Mouse (Mus musculus) layer of hippocampus, adult 9-11 months (tissue): ENCODE data around the gene She.
A peak's percentile ranks its signal among the peaks of the same experiment; 100 is the strongest.
"Not testable (repeated sequence)": the region's sequence is repeated elsewhere in the genome, so short reads cannot be mapped to it uniquely, and the experiment has no call there.

Source experiments
- DNase-seq: peaks from one replicate; pipeline ENCODE4 v3.0.0; 2022

She gene

GRCm38 (mm10) chr3:89830815-89831591 is at the start of gene She:
Gene She, plus strand, starts transcription at chr3:89831370.
- no peak for DNase-seq

GRCm38 (mm10) chr3:89781640-89782039 is 49.5 kb upstream of the She start:
- DNase-seq = no peak

- DNase-seq = peak; percentile 53
Observed at GRCm38 (mm10) chr3:89784991-89785753, 46.0 kb upstream of the She start.

- no peak for DNase-seq
Observed at GRCm38 (mm10) chr3:89786275-89786674, 44.9 kb upstream of the She start.

GRCm38 (mm10) chr3:89788680-89789352 is 42.4 kb upstream of the She start:
- no peak for DNase-seq

DNA sequence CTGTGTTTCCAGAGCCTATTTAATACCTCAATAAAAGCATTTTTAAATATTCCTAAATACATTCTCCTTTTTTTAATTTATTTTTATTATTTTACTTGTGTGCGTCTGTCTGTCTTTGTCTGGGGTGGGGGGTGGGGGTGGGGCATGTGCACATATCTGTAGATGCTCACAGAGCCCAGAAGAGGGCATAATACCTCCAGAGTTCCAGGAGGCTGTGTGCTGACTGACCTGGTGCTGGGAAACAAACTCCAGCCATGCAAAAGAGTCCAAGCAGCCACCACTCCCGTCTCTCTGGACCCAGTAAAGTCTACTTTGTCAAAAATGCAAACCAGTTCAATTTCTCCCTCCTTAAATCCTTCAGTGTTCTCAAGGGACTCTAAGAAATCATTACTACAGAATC is 36.6 kb upstream of the She start:
- DNase-seq = no peak

DNA sequence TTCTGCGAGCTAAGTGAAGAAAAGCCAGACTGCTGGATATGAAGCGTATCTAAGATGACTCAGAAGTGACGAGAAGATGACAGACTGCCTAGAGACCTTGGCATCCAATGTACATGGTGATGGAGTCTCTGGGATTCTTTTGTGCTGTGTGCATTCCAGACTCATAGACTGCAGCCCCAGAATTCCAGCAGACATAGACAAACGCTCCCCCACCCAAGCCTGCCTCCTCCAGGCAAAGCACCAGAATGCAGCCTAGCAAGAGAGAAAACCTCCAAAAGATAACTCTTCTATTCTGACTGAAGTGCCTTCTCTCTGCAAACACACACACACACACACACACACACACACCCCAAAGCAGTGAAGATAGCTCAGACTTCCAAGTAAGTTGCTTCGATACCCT is 35.4 kb upstream of the She start:
- no peak for DNase-seq

DNA sequence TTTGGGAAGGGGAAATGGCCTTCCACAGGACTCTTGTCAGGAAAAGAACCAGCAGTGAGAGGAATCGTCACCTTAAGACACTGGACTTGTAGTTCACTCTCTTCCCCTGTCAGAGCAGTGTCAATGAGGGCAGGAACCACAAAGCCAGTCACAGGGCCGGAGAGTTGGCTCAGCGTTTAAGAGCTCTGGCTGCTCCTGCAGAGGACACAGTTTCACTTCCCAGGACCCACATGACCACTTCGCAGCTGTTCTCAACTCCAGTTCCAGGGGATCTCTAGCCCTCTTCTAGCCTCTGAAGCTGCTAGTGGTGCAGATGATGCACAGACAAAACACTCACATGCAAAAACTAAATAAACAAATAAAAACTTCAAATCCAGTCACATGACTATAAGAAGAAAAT is 34.8 kb upstream of the She start:
- DNase-seq = peak; percentile 63

DNA sequence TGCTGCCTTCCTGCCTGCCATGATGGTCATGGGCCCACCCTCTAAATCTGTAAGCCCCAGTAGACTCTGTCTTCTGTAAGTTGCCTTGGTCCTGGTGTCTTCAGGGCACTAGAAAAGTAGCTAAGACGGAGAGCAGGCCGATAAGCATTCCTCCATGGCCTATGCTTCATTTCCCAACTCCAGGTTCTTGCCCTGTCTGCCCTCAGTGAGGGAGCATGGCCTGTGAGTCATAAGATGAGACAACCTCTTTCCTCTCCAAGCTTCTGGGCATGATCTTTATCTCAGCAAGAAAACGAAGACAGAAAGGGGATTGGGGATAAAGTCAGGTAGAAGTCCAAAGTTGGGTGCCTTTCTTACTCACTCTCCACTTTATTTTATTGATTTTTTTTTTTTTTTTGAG is 32.7 kb upstream of the She start:
- no peak for DNase-seq

GRCm38 (mm10) chr3:89799476-89799875 is 31.7 kb upstream of the She start:
- DNase-seq = no peak

- not testable (repeated sequence) for DNase-seq
Observed at GRCm38 (mm10) chr3:89800078-89800477, 31.1 kb upstream of the She start.

DNA sequence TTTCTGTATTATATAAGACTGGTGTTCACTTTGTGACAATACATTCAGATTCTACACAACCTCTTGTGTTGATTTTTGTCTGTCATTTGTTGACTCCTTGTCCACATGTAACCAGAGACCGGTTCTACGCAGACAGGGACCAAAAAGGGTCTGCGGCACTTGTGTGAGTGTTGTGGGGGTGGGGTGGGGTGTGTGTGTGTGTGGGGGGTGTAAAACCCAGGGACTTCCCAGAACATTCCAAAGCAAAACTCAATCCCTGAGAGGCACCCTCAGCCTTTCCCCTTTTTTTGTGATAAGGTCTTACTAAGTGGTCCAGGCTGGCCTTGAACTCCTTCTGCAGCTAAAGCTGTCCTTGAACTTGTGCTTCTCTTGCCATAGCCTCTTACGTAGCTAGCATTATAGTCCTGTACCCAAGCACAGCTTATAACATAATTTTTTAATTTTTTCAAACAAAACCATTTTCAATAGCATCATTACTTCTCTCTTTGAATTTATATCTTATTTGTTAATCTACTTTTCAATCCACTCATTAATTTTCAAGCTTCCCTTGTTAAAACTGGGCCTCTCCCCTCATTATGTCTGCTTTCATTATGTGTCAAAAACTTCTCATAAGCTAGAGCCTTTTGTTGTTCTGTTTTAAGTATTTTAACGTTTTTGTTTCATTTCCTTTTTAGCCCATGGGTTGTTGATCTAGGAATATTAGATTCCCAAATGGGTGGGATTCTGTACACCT is 30.2 kb upstream of the She start:
- no peak for DNase-seq

GRCm38 (mm10) chr3:89801507-89801847 is 29.7 kb upstream of the She start:
- no peak for DNase-seq

- no peak for DNase-seq
Observed at GRCm38 (mm10) chr3:89802876-89803275, 28.3 kb upstream of the She start.

DNA sequence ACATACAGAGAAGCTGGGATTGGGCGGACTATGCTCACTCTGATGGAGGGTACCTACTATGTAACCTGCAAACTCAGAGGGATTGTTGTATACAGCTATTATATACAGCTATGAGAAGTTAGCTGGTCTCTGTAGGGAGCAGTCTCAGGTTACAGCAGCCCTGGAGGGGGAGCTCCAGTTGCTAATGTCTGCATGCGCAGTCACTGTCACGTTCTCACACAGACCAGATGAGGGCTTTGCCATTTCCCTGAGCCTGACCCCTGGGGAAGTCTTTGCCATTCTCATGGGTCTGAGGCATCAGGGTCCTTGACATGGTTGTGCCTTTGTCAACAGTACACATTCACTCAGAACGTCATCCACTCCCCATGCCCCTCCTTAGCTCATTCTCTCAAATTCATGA is 26.0 kb upstream of the She start:
- no peak for DNase-seq

GRCm38 (mm10) chr3:89806751-89807150 is 24.4 kb upstream of the She start:
- DNase-seq = no peak

DNA sequence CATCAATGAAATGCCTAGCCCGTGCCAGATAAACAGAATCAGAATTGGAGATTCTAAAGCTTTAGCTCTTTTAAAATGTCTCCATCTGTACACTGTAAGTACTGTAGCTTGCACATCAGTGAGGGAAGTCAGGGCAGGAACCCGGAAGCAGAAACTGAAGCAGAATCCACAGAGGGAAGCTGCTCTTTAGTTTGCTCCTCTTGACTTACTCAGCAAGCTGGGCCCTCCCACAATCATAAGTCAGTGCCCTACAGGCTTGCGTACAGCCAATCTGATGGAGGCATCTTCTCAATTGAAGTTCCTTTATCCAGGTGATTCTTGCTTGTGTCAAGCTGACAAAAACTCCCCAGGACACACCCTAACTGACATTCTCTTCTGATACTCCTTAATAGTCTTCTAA is 24.0 kb upstream of the She start:
- DNase-seq = no peak

DNA sequence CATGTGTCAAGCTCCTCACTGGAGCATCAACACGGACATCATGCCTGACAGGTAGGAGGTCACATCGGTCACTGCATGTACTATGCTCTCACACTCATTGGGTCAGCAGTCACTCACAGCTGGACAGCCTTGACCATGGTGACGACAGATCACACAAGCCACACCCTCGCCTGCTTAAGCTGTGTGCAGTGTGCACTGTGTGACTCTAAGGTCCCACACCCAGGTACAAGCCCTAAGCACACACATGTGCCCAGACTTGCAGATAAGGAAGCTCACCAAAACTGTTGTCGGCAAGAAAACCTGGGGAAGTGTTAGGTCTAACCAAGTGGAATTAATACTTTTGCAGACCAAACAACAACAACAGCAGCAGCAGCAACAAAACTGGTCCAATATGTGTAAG is 23.3 kb upstream of the She start:
- DNase-seq = no peak

DNA sequence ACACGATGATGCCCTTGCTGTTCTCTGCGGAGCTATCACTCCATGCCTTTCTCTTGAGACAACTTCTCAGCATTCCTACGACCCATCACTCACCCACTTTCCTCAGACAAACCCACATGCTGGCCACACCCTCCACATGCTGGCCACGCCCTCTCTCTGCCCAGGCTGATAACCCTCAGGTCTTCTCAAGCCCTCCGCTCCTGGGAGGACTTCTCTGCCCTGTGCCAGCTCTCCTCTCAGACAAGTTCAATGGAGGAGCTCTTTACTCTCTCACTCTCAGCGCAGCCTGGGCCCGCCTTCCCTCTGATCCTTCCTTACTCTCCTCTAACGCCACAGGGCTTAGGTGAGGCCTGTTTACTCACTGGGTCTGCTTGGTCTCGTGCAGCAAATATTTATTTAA is 22.5 kb upstream of the She start:
- no peak for DNase-seq

- DNase-seq = no peak
Observed at GRCm38 (mm10) chr3:89810841-89811240, 20.3 kb upstream of the She start.

GRCm38 (mm10) chr3:89812166-89812565 is 19.0 kb upstream of the She start:
- DNase-seq = no peak

GRCm38 (mm10) chr3:89814051-89814450 is 17.1 kb upstream of the She start:
- no peak for DNase-seq

DNA sequence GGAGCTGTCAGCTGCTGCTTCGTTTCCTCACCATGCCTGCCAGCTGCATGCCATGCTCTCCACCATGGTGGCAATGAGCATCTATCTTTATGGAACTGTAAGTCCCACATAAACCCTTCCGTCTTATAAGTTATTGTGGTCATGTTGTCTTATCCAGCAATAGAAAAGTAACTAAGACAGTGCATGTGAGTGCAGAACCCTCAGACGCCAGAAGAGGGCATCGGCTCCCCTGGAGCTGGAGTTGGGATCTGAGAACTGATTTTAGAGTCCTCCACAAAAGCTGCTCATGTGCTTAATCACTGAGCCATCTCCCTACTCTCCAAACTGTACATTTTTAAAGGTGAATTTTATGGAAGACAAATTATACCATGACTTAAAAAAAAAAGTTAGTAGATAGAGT is 14.1 kb upstream of the She start:
- no peak for DNase-seq
